Mouse (Mus musculus) megakaryocyte, embryonic 14.5 days (primary cell): ENCODE measurements around the gene Notch4.

Experiments used
- FLI1 ChIP-seq: IDR thresholded peaks from 2 replicates; pipeline ENCODE4 v1.6.1; 2012; ENCODE audit warnings: low read length, inconsistent platforms, mixed read lengths
- GATA1 ChIP-seq: IDR thresholded peaks from 3 replicates; pipeline ENCODE4 v1.6.1; 2012; ENCODE audit warnings: mixed read lengths, low read length, inconsistent platforms, borderline replicate concordance

DNA sequence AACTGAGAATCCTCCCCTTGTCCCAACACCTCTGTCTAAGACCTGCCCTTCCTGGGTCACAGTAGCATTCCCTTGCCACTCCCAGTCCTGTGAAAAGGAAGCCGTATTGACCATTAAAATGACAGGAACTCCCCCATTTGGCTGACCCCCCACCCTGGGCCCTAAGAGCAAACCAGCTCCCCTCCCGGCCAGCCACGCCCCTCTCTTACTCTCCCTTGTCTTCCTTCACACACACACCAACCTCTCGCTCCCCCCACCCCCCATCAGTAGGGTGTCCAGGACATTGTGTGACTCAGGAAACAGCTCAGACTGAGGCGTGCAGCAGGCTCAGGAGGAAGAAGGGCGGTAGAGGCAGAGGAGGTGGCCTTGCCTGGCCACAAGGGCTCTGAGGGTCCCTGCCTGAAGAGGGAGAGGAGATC lies at the start of gene Notch4:
- TF ChIP-seq GATA1 (no peak), FLI1 (no peak)
